Mouse (Mus musculus): ENCODE results near the gene Tpx2.

Gene Tpx2

GRCm38 (mm10) chr2:152819926-152820325 lies 27.8 kb upstream of the Tpx2 start:
- no peak for DNase-seq (ENCODE audit: low spot score in 2 of 2)

DNA sequence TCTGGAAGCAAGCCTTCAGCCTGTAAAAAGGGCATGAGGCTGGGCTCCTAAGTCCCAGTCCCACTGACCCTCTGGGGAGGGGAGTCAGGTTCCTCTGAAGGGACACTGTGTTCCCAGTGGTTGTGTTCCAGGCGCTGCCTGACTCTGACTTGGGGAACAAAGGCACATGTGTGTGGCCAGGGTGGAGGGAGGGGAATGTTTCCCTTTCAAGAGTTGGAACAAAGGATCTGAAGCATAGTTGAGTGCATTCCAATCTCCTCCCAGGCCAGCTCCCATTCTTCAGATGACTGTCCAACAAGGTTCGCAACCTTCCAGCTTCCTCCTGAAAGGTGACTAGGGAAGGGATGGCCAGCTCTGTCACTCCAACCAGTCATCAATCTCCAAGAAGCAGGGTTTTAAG lies 27.4 kb upstream of the Tpx2 start:
- no peak for DNase-seq (ENCODE audit: low spot score in 2 of 2)

DNA sequence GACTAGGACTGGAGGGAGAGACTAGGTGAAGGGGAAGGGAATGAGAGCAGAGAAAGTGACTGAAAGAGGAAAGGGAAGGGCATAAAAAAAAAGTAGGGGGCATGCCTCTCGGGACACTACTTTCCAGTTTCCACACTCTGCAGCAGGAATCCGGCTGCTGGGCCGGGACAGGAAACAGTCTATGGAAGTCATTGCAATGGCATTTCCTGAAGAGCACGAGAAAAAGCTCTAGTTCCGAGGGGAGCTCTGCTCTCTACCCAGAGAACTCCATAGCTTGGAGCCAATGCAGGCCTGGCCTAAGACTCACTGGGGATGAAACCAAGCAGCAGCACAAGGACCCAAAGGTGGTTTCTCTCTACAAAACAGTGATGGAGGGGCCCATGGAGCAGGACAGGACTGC lies 26.7 kb upstream of the Tpx2 start:
- DNase-seq (ENCODE audit: low spot score in 2 of 2), result no peak

- no peak for DNase-seq (ENCODE audit: low spot score in 2 of 2)
These were observed 26.2 kb upstream of the Tpx2 start for GRCm38 (mm10) chr2:152821566-152821965.

DNA sequence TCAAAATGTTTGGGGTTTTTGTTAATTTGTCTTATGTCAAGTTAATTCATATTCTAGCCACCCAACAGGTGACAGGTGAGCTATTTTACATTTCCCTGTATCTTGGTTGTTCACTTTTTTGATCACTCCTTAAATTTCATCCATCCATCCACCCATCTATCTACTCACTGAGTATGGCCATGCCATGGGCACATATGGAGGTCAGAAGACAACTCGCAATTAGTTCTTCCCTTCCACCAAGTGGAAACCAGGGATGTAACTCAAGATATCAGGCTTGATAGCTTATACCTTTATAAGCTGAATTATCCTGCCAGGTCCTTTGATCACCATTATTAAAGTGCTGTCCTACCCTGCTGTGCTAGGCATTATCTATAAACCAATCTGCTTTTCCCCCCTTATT lies 24.0 kb upstream of the Tpx2 start:
- no peak for DNase-seq (ENCODE audit: low spot score in 2 of 2)

DNA sequence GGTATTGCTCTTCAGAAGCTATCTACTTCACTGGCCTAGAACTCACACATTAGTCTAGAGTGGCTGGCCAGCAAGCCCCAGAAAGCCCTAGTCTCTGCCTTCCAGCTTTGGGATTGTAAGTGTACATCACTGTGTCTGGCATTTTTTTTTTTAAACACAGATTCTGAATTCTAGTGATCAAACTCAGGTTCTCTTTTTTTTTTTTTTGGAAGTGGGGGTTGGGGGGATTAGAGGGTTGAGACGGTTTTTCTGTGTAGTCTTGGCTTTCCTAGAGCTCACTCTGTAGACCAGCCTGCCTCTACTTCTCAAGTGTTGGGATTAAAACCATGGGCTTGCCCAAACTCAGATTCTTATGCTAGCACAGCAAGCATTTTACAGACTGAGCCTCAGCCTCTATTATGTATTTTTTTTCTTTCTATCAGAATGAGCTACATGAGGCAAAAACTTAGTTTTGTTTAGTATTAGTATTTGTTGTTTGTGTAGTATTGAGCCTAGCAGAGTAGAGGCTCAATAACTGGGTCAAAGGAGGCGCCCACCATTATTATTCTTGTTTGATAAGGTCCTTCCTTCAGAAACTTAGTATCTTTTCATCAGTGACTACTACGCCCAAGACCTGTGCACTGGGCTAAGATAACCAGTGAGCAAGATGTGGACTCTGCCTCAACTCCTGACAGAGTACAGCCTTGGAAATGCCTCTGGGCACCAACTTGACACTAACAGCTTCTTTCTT lies 23.2 kb upstream of the Tpx2 start:
- DNase-seq (ENCODE audit: low spot score in 2 of 2), result no peak

- DNase-seq (ENCODE audit: low spot score in 2 of 2), result no peak
These were observed 22.5 kb upstream of the Tpx2 start for GRCm38 (mm10) chr2:152825168-152825697.

- peak; percentile 68 to 71 for DNase-seq (ENCODE audit: low spot score in 2 of 2)
These were observed 22.1 kb upstream of the Tpx2 start for GRCm38 (mm10) chr2:152825713-152826112.

DNA sequence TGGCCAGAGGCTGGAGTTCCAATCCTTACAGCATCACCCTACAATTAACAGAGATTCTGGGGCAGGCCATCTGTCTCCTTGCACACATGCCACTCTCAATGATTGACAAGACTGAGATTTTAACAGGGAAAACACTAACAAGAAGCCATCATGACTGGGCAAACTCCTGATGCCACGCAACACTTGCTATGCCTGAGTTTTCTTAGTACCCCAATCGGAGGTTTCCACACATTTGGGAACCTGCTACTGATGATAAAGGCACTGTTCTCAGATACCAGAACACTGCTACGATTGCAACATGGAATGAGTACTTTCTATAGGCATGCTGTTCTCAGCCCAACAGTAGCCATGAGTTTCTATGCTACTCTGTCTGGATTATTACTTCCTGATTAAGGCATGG lies 21.3 kb upstream of the Tpx2 start:
- no peak for DNase-seq (ENCODE audit: low spot score in 2 of 2)

- DNase-seq (ENCODE audit: low spot score in 2 of 2), result no peak
These were observed 20.3 kb upstream of the Tpx2 start for GRCm38 (mm10) chr2:152827321-152828010.

- no peak for DNase-seq (ENCODE audit: low spot score in 2 of 2)
These were observed 19.8 kb upstream of the Tpx2 start for GRCm38 (mm10) chr2:152828011-152828370.

- no peak for DNase-seq (ENCODE audit: low spot score in 2 of 2)
These were observed 19.2 kb upstream of the Tpx2 start for GRCm38 (mm10) chr2:152828532-152828931.

GRCm38 (mm10) chr2:152829367-152829881 lies 18.3 kb upstream of the Tpx2 start:
- DNase-seq (ENCODE audit: low spot score in 2 of 2), result no peak

GRCm38 (mm10) chr2:152830021-152830921 lies 17.5 kb upstream of the Tpx2 start:
- DNase-seq (ENCODE audit: low spot score in 2 of 2), result peak; percentile 65 to 73

DNA sequence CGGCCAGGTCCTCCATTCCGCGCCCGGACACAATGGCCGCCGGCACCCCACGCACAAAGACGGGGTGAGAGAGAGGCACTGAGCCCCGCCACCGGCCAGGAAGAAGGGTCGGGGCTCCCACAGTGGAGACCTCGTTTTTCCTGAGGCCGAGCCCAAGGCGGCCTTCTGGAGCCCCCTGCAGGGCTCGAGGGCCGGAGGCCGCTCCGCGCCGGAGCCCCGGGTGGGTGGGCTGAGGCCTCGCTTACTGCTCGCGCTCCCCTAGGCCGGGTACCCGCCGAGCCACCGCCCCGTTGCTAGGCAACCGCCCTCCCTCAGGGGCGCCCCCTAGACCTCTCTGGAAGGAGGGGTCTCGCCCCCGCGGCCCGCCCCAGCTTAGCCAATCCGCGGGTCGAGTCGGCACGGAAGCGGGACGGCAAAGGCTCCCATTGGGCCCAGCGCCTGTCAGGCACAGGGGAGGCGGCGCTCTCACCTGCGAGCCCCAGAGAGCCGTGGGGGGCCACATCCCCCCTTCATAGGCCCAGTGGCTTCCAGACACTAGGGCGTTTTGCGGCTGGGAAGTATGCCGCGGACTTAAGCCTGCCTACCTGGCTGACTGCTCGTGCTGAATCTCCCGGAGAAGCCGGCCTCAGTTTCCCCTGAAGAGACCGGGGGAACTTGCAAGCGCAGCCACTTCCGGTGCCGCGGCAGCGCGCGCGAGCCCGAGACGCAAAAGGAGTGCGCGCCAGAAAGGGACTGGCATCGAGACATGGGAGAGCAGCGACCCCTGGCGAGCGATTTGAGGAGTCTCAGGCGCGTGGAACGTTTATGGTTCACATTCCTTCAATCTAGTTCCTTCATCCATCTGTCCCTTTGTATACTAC lies 16.5 kb upstream of the Tpx2 start, which contains the start of gene Bcl2l1:
Bcl2l1 (minus strand) TSS at position 710 of the 860 bp plus-strand sequence.
- peak; percentile 97 for DNase-seq (ENCODE audit: low spot score in 2 of 2)

DNA sequence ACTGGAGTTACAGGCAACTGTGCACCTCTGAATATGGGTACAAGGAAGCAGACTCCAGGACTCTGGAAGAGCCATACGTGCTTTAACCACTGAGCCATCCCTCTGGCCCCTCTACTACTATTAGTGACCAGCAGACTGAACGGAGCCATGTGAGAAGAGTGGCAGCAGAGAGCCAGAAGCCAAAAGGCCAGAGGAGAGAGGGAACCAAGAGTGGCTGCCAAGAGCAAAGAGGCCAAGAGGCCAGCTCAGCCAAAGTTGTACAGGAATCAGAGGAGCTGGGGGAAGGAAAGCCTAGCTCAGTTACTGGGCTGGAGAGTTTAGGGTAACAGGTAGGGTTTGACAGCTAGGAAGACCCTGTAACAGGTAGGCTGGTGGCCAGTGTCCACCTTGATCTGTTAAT lies 8.5 kb upstream of the Tpx2 start:
- DNase-seq (ENCODE audit: low spot score in 2 of 2), result no peak

- DNase-seq (ENCODE audit: low spot score in 2 of 2), result no peak
These were observed 5.0 kb upstream of the Tpx2 start for GRCm38 (mm10) chr2:152842741-152843140.

DNA sequence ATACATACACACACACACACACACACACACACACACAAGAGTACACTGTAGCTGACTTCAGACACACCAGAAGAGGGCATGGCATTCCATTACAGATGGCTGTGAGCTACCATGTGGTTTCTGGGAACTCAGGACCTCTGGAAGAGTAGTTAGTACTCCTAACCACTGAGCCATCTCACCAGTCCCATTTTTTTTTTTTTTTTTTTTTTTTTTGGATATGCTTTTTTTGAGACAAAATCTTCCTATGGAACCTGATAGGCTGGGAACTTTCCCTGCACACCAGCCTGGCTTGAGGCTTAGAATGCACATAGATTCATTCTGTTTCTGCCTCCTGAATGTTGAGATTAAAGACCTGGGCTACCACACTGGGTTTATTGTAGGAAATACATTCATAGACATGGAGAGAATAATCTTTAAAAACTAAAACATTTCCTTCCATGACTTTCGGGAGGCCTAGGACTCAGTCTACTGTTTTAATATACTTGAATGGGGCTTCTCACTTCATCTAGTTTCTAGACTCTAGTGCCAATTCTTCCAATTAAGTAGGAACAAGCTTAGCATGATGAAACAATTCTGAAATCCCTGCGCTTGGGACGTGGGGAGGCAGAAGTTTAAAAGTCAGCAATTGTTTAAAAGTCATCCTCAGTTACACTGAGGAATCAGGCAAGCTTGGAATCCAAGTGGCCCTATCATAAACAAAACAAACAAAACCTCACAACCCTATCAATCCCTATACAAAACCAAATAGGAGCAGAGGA lies 528 bp upstream of the Tpx2 start:
- DNase-seq (ENCODE audit: low spot score in 2 of 2), result no peak

DNA sequence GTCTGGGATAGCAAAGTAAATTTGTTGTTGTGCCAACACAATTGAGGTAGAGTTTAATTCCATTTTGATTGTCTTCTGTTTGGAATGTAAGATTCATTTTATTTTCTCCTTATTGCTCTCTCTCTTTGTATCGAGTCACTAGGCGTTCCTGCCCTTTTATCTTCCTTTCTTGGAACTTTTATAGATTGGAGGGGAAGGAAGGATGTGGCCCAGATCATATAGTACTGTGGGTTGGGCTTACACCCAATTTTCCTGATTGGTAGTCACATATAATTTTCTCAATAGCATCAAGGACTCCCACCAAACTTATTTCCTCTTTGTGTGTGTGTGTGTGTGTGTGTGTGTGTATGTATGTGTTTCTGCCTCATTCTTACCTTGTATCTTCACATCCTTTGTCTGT lies 702 bp downstream of the Tpx2 start:
- DNase-seq (ENCODE audit: low spot score in 2 of 2), result no peak

DNA sequence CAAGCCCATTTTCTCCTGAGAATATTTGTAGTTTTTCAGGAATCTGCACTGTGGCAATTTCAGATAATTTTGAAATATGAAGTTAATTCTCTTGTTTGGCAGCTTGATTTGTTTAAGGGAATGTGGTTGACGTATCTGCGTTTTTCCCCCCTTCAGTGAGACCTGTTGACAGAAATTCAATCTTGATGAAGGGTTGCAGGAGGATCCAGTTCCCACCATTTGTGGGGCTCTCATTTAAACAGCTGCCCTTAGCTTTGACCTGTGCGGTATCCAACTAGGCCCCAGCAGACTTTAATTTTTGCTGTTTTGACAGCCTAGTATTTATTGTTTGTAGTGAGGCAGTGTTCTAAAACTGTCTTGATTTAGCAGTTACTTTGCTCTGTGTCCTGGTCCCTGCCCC lies 11.7 kb downstream of the Tpx2 start:
- no peak for DNase-seq (ENCODE audit: low spot score in 2 of 2)
